Mouse (Mus musculus) stomach, postnatal 0 days (tissue): ENCODE results near the gene Wdr35.

ENCODE experiments used
- CTCF ChIP-seq: IDR thresholded peaks from 2 replicates; pipeline ENCODE4 v1.5.1; 2016; ENCODE audit warnings: antibody characterized with exemption, low read depth, mild to moderate bottlenecking, moderate library complexity
- EP300 ChIP-seq: optimal IDR thresholded peaks from 2 replicates; pipeline ENCODE3; 2016; ENCODE audit warnings: antibody characterized with exemption

DNA sequence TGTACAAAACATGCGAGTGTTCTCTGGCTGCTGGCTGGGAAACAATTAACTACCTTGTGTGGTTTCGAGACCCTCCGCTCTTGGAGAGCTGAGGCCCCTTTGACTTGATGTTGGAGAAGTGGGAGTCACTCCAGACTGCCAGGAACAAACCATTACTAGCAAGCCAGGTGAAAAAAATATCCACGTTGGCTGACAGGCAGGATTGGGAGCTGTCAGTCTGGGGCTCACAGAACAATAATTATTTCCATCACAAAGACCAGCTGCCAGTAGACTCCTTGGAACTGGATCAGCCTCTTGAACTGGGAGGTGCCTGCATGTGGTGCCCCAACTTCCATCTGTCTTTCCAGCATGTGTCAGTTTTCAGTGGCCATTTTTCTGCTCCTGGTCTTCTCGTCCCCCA lies 68.6 kb downstream of the Wdr35 start:
- TF ChIP-seq CTCF (no peak), EP300 (no peak)
